Mouse (Mus musculus) forebrain, embryonic 11.5 days (tissue): ENCODE results near the gene 1700069L16Rik. TPM values are rescaled to one million over a fixed set of nuclear protein-coding genes. Genes with fewer than 3 reads are reported as not detected.

Experiments
- ATAC-seq: fragments of 200-750 bp; cut with Nextera tagmentation; replicated peaks from 2 replicates; pipeline ENCODE4 v1.8.0; 2017; ENCODE audit warnings: moderate TSS enrichment; ENCODE audit not compliant: low FRiP score
- DNase-seq: peaks from one replicate; pipeline ENCODE4 v3.0.0-alpha.2; 2017; ENCODE audit warnings: low spot score
- H3K27ac ChIP-seq: fragments of 300-500 bp; sonication (generic); 2 replicates; pipeline ENCODE4 v1.5.1; 2014; ENCODE audit warnings: low read depth, low read length
- H3K27me3 ChIP-seq: fragments of 300-500 bp; sonication (generic); 2 replicates; pipeline ENCODE4 v1.6.1; 2014; ENCODE audit warnings: mild to moderate bottlenecking, low read length, mixed read lengths; ENCODE audit not compliant: control insufficient read depth, insufficient read depth
- H3K36me3 ChIP-seq: fragments of 300-500 bp; sonication (generic); 2 replicates; pipeline ENCODE4 v1.6.1; 2014; ENCODE audit warnings: mild to moderate bottlenecking, low read length, moderate library complexity, mixed read lengths; ENCODE audit not compliant: control insufficient read depth, insufficient read depth
- H3K4me1 ChIP-seq: fragments of 300-500 bp; sonication (generic); replicated peaks from 2 replicates; pipeline ENCODE4 v1.6.1; 2014; ENCODE audit warnings: low read length, mixed read lengths; ENCODE audit not compliant: control insufficient read depth, insufficient read depth
- H3K4me2 ChIP-seq: fragments of 300-500 bp; sonication (generic); 2 replicates; pipeline ENCODE4 v1.6.1; 2014; ENCODE audit warnings: low read depth, mild to moderate bottlenecking, low read length, moderate library complexity, mixed read lengths; ENCODE audit not compliant: severe bottlenecking
- H3K4me3 ChIP-seq: fragments of 300-500 bp; sonication (generic); 2 replicates; pipeline ENCODE4 v1.5.1; 2014; ENCODE audit warnings: low read depth, low read length
- H3K9ac ChIP-seq: fragments of 300-500 bp; sonication (generic); 2 replicates; pipeline ENCODE4 v1.6.1; 2014; ENCODE audit warnings: low read length
- H3K9me3 ChIP-seq: fragments of 300-500 bp; sonication (generic); 2 replicates; pipeline ENCODE4 v1.6.1; 2016; ENCODE audit warnings: low read length, mixed read lengths; ENCODE audit not compliant: control insufficient read depth
- WGBS: fragments of 180-500 bp; shearing (Covaris S2); extraction: QIAGEN DNeasy Blood & Tissue Kit; methylation state at CpG from one replicate; pipeline ENCODE4 v1.1.7; 2014; 5-methylcytosine and 5-hydroxymethylcytosine counted together
- polyA plus RNA-seq: library from polyadenylated mRNA; unstranded; fragments of >200 nt; fragmentation: Nextera tagmentation; extraction: Ambion mirVana; gene quantifications from 2 replicates; pipeline ENCODE4 v1.2.1, GENCODE M21; 2014

Gene 1700069L16Rik
- polyA plus RNA-seq, 1 experiment from 2014 or later: not detected

DNA sequence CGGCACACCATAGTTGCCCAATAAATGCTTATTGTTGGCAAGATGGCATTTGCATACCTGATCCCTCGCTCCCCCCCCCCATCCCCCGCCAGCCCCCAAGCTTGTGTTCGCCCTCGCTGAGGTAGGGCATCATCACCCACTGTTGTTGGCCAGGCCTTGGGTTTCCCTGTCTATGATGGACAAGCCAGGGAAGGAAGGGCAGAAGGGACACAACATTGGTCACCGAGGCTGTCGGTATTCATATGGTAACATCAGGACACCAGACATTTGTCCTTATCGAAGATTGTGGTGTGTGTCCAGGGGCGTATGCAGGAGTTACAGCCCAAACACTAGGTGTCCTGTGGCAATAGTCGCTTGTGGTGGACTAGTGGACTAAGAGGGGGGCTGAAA lies 11.5 kb upstream of the 1700069L16Rik start:
- H3K4me3 ChIP-seq: peak overlapping the region; percentile 68
- WGBS: 5% methylated on average over 10 of the region's 10 CpGs
- H3K4me1 ChIP-seq: peaks cover 7% of the 10 kb centered on the region
- H3K27me3 ChIP-seq: no peaks in the 10 kb centered on the region
- peak overlapping the region; percentile 94 for H3K27ac ChIP-seq
- H3K9me3 ChIP-seq: no peaks in the 10 kb centered on the region
- peak overlapping the region; percentile 70 for H3K9ac ChIP-seq
- H3K4me2 ChIP-seq: peak overlapping the region; percentile 70
- H3K36me3 ChIP-seq: no peaks in the 10 kb centered on the region; the same call in 1 of the 2 replicates
- DNase-seq: no peak
- ATAC-seq: peak; percentile 23

DNA sequence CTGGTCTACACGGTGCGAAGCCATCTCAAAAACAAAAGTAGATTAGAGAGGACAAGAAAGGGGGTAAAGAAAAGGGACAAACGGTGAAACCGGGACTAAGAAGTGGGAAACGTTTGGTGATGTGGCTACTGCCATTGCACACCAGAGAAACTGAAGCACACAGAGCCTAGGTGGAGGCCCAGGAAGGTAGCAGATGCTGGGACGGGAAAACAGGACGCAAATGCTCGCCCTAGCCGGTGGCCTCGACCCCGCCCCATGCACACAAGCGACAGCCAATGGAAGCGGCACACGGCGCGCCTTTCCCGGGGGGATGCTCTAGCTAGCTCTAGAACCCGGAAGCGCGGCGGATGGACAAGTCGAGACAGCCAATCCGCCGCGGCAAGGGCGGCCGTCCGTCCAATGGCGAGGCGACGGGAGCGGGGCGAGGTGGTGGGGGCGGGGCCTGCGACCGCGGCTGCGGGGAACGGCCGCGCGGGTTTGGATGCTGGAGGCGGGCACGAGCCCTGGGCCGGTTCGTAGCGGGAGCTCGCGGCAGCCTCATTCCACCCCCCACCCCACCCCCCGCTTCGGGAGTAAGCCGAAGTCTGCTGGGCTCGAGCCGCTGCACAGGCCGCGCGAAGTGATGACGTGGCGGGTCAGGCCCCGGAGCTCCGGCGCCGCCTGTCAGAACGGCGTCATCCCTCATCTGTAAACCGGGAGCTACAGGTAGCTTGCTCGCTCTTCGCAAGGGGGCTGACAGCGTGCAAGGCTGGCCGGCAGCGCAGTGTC lies 11.0 kb upstream of the 1700069L16Rik start, which contains the start of gene Ficd:
TSS of gene Ficd (plus strand) at position 459 of the 768 bp plus-strand sequence.
- Histone ChIP-seq H3K27me3 (no peaks in the 10 kb centered on the region), H3K9ac (peak within 1 kb of the TSS; percentile 70), H3K4me3 (peak within 1 kb of the TSS; percentile 68), H3K4me1 (peaks cover 7% of the 10 kb centered on the region), H3K9me3 (no peaks in the 10 kb centered on the region), H3K4me2 (peak within 1 kb of the TSS; percentile 70), H3K27ac (peak within 1 kb of the TSS; percentile 94), H3K36me3 (no peaks in the 10 kb centered on the region; the same call in 1 of the 2 replicates)
- WGBS: under 1% methylated on average over 69 of the region's 71 CpGs
- peak; percentile 99 for DNase-seq
- ATAC-seq: peak; percentile 96

DNA sequence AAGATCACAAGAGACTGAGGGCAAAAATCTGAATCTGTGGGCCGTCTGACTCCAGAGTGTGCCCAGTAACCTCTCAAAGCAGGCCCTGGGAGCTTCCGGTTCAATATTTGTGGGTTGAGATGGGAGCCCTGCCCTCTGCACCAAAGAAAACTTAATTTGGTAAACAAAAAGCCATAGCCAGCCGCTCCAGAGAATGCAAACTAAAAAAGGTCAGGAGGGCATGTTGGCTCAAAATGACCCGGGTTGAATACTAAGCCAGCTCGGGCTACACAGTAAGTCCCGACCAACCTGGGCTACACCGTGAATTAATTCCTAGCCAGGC lies 10.4 kb upstream of the 1700069L16Rik start:
- peak overlapping the region; percentile 68 for H3K4me3 ChIP-seq
- H3K27ac ChIP-seq: peak overlapping the region; percentile 94
- no peaks in the 10 kb centered on the region for H3K9me3 ChIP-seq
- DNase-seq (no peak), ATAC-seq (no peak)
- H3K27me3 ChIP-seq: no peaks in the 10 kb centered on the region
- H3K4me1 ChIP-seq: peaks cover 7% of the 10 kb centered on the region
- H3K36me3 ChIP-seq: no peaks in the 10 kb centered on the region; the same call in 1 of the 2 replicates
- peak overlapping the region; percentile 70 for H3K9ac ChIP-seq
- 31% methylated on average over 7 of the region's 7 CpGs for WGBS
- H3K4me2 ChIP-seq: peak overlapping the region; percentile 62

DNA sequence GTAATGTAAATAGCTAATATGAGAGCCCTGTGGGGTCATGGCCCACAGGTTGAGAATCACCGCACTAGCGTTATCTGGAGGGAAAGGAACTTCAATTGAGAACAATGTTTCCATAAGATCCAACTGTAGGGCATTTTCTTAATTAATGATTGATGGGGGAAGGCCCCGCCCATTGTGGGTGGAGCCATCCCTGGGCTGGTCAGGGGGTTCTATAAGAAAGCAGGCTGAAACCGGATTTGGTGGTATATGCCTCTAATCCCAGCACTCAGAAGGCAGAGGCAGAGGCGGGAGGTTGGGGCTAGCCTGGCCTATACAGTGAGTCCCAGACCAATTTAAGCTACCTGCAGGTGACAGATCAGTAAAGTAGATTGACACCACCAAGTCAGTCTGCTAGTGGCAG lies 9.8 kb upstream of the 1700069L16Rik start:
- Histone ChIP-seq H3K27me3 (no peaks in the 10 kb centered on the region), H3K4me2 (no peak overlapping the region), H3K4me1 (peaks cover 7% of the 10 kb centered on the region), H3K4me3 (no peak overlapping the region), H3K36me3 (no peaks in the 10 kb centered on the region; the same call in 1 of the 2 replicates), H3K27ac (no peak overlapping the region), H3K9ac (no peak overlapping the region), H3K9me3 (no peaks in the 10 kb centered on the region)
- 71% methylated on average over 5 of the region's 5 CpGs for WGBS
- no peak for ATAC-seq
- DNase-seq: no peak

DNA sequence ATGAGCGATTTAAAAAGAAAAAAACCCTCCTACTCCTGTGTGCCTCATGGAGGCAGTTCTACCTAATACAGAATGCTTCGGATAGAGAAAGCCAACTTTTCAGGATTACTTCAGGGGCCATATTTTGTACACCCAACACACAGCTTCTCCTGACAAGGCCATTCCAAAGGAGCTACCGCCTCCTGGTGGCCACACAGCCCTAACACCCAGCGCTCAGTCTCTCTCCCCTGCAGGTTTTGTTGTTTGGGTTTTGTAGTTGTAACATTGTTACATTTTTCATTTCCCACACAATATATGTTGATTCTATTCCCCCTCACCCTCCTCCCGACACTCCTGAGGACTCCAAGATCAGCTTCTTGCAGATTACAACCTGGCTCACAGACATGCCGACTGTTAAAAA lies 7.6 kb upstream of the 1700069L16Rik start:
- H3K4me3 ChIP-seq: no peak overlapping the region
- no peak for ATAC-seq
- peaks cover 7% of the 10 kb centered on the region for H3K4me1 ChIP-seq
- H3K9me3 ChIP-seq: no peaks in the 10 kb centered on the region
- 27% methylated on average over 6 of the region's 6 CpGs for WGBS
- no peak overlapping the region for H3K27ac ChIP-seq
- peak; percentile 72 for DNase-seq
- no peak overlapping the region for H3K9ac ChIP-seq
- no peak overlapping the region for H3K4me2 ChIP-seq
- H3K36me3 ChIP-seq: no peaks in the 10 kb centered on the region
- no peaks in the 10 kb centered on the region for H3K27me3 ChIP-seq

DNA sequence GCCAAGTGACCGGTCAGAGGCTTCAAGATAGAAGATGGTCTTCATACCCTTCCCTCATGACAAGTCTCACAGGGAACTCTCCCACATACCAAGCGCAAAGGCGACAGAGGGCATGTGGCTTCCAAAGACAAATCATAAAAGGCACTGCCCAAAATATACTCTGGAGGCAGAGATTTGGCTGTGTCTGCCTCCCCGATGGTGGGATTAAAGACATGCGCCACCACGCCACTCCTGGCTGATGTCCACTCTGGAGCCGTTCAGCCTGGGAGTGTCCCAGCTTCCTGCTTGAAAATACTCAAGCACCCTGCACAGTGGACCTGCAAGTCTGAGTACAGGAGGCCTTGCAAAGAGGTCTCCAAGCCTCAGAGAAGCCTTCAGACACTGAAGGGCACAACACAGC lies 6.6 kb upstream of the 1700069L16Rik start:
- ATAC-seq: no peak
- Histone ChIP-seq H3K36me3 (no peaks in the 10 kb centered on the region), H3K9me3 (no peaks in the 10 kb centered on the region), H3K9ac (no peak overlapping the region), H3K27me3 (no peaks in the 10 kb centered on the region), H3K4me1 (peaks cover 5% of the 10 kb centered on the region), H3K27ac (no peak overlapping the region), H3K4me2 (no peak overlapping the region), H3K4me3 (no peak overlapping the region)
- DNase-seq: no peak
- 87% methylated on average over 7 of the region's 7 CpGs for WGBS

DNA sequence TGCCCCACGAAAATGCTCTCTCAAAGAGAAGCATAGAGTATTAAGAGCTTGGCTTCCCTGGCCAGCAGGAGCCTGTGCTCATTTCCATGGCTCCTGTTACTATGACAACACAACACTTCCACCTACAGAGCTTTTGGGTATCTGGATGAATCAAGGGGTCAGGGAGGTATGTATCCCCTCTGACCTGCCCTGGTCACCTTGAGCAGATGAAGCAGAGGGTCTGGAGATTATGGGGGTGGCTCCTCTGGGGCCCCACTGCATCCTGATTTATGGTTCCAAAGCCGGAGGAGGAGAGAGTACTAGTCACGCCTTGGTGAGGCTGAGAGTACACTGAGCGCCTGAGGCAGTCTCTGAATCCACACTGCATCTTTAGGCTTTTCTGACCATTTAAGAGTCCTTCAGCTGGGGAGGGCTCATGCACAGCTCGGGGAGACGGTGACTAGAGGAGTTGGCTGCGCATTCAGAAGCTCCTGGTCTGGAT lies 6.1 kb upstream of the 1700069L16Rik start:
- Histone ChIP-seq H3K27ac (no peak overlapping the region), H3K27me3 (no peaks in the 10 kb centered on the region), H3K9ac (no peak overlapping the region), H3K4me3 (no peak overlapping the region), H3K4me2 (no peak overlapping the region), H3K36me3 (no peaks in the 10 kb centered on the region), H3K4me1 (peaks cover 5% of the 10 kb centered on the region), H3K9me3 (no peaks in the 10 kb centered on the region)
- ATAC-seq (no peak), DNase-seq (no peak)
- 66% methylated on average over 7 of the region's 7 CpGs for WGBS

DNA sequence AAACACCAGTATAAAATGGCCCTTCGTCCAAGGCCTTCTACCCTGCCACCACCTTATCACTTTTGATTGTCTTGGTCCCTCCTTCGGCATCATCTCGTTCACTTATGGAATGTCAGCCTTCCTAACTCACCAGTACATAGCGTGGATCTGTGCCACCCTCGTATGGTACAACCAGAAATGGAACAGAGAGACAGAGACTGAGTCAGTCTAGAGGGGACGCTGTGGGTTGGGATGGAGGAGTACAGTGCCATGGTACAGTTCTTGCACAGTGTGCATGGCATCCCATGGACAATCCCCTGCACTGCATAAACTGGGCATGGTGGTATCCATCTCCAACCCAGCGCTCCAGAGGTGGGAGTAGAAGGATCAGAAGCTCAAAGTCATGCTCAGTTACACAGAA lies 4.1 kb upstream of the 1700069L16Rik start:
- Histone ChIP-seq H3K27ac (no peak overlapping the region), H3K4me1 (no peaks in the 10 kb centered on the region), H3K4me3 (no peak overlapping the region), H3K27me3 (no peaks in the 10 kb centered on the region), H3K9me3 (no peaks in the 10 kb centered on the region), H3K36me3 (no peaks in the 10 kb centered on the region), H3K9ac (no peak overlapping the region), H3K4me2 (no peak overlapping the region)
- DNase-seq (no peak), ATAC-seq (no peak)
- 87% methylated on average over 7 of the region's 7 CpGs for WGBS

DNA sequence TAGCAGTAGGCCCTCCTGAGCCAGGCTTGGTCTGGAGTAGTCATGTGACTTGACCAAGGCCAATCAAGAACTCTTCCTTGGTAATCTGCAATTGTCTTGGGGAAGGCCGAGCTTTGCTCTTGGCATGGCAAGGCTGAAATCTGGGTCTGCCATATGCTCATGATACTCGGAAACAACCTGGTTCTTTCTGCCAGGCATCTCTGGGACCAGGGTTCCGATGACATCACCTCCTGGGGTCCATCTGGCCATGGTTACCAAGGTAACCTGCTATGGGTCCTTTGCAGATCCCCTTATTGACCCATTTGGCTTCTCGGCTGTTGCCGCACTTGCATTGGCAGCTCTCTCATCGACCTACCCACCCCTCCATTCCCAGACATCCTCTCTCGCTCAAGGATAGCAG lies 3.4 kb upstream of the 1700069L16Rik start:
- no peaks in the 10 kb centered on the region for H3K27me3 ChIP-seq
- no peak overlapping the region for H3K4me3 ChIP-seq
- no peaks in the 10 kb centered on the region for H3K9me3 ChIP-seq
- DNase-seq: no peak
- ATAC-seq: no peak
- no peaks in the 10 kb centered on the region for H3K4me1 ChIP-seq
- H3K36me3 ChIP-seq: no peaks in the 10 kb centered on the region
- 78% methylated on average over 7 of the region's 7 CpGs for WGBS
- H3K9ac ChIP-seq: no peak overlapping the region
- H3K27ac ChIP-seq: no peak overlapping the region
- H3K4me2 ChIP-seq: no peak overlapping the region
